Mouse (Mus musculus) retina, postnatal 1 day (tissue): Measurements from ENCODE around the gene Ccdc57.

Experiments used
- DNase-seq: peaks from one replicate; pipeline ENCODE4 v3.0.0-alpha.2; 2012

Gene Ccdc57

DNA sequence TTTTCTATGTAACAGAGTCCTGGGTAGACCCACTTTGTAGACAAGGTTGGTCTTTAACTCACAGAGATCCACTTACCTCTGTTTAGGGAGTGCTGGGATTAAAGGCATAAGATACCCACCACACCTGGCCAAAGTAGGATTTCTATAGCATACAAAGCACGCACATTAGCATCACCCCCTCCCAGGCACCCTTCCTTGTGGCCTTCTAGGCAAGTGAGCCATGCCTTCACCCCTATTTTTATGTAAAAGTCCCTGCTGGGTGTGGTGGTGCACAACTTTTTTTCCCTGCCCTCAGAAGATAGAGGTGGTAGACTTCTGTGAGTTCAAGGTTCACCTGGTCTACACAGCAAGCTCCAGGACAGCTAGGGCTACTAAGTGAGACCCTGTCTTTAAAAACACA is 152.8 kb downstream of the Ccdc57 start:
- DNase-seq = no peak

GRCm38 (mm10) chr11:120777123-120777522 is 155.5 kb downstream of the Ccdc57 start:
- peak; percentile 32 for DNase-seq
